Mouse (Mus musculus) bone marrow macrophage, adult 2 months (primary cell): ENCODE data around the gene Gm12887. TPM values are rescaled to one million over a fixed set of nuclear protein-coding genes. Genes with fewer than 3 reads are reported as not detected.

ENCODE experiments used
- H3K27ac ChIP-seq: 2 replicates; pipeline ENCODE4 v1.5.1; 2012; ENCODE audit warnings: low read depth, low read length; ENCODE audit not compliant: insufficient read depth
- H3K4me1 ChIP-seq: 2 replicates; pipeline ENCODE4 v1.6.1; 2012; ENCODE audit warnings: low read length; ENCODE audit not compliant: control insufficient read depth, insufficient read depth
- H3K4me3 ChIP-seq: 2 replicates; pipeline ENCODE4 v1.5.1; 2012; ENCODE audit warnings: mild to moderate bottlenecking, low read length, moderate library complexity; ENCODE audit not compliant: insufficient read depth
- CTCF ChIP-seq: IDR thresholded peaks from 2 replicates; pipeline ENCODE4 v1.5.1; 2012; ENCODE audit warnings: low read depth, mild to moderate bottlenecking, low read length, moderate library complexity
- POLR2A ChIP-seq: IDR thresholded peaks from 2 replicates; pipeline ENCODE4 v1.6.1; 2012; ENCODE audit warnings: mild to moderate bottlenecking, low read depth, low read length, borderline replicate concordance
- polyA plus RNA-seq: library from polyadenylated mRNA; stranded (reverse); fragments of >200 nt; gene quantifications from 2 replicates; pipeline ENCODE4 v1.2.4, GENCODE M21; 2012; ENCODE audit not compliant: missing spikeins, insufficient read depth, insufficient read length

Gm12887 gene
- not detected in 2 replicates for polyA plus RNA-seq

- Histone ChIP-seq H3K4me3 (no peak within 1 kb of the TSS), H3K27ac (no peak within 1 kb of the TSS), H3K4me1 (no peaks in the 10 kb centered on the region)
- TF ChIP-seq CTCF (no peak), POLR2A (no peak)
These were observed at the start of gene Gm12887 for GRCm38 (mm10) chr4:121622003-121622402. Gene Gm12887 (minus strand): TSS chr4:121622103.

- TF ChIP-seq CTCF (no peak), POLR2A (no peak)
- no peak overlapping the region for H3K4me3 ChIP-seq
- H3K27ac ChIP-seq: no peak overlapping the region
- no peaks in the 10 kb centered on the region for H3K4me1 ChIP-seq
These were observed 35.1 kb upstream of the Gm12887 start for GRCm38 (mm10) chr4:121657040-121657439.

Other genes with a start within 250 kb of the Gm12887 start
- not detected in 2 replicates for gene Gm12886, start 199.0 kb downstream of the Gm12887 start, polyA plus RNA-seq